Mouse (Mus musculus) stomach, postnatal 0 days (tissue): ENCODE measurements around the gene Cldn18. TPM values are rescaled to one million over a fixed set of nuclear protein-coding genes. Genes with fewer than 3 reads are reported as not detected.

ENCODE experiments used
- ATAC-seq: fragments of 200-750 bp; cut with Nextera tagmentation; 2 replicates; pipeline ENCODE4 v1.8.0; 2017; ENCODE audit not compliant: low FRiP score, low TSS enrichment
- DNase-seq: peaks from one replicate; pipeline ENCODE4 v3.0.0-alpha.2; 2016; ENCODE audit warnings: low spot score
- H3K27ac ChIP-seq: fragments of 300-500 bp; sonication (generic); replicated peaks from 2 replicates; pipeline ENCODE4 v1.5.1; 2014; ENCODE audit warnings: mild to moderate bottlenecking, control low read depth
- H3K27me3 ChIP-seq: fragments of 300-500 bp; sonication (generic); 2 replicates; pipeline ENCODE4 v1.6.1; 2014; ENCODE audit warnings: low read length; ENCODE audit not compliant: control insufficient read depth, insufficient read depth
- H3K36me3 ChIP-seq: fragments of 300-500 bp; sonication (generic); 2 replicates; pipeline ENCODE4 v1.6.1; 2014; ENCODE audit warnings: low read length, mixed read lengths; ENCODE audit not compliant: control insufficient read depth, insufficient read depth
- H3K4me1 ChIP-seq: fragments of 300-500 bp; sonication (generic); replicated peaks from 2 replicates; pipeline ENCODE4 v1.6.1; 2014; ENCODE audit warnings: antibody characterized with exemption; ENCODE audit not compliant: control insufficient read depth, insufficient read depth
- H3K4me2 ChIP-seq: fragments of 300-500 bp; sonication (generic); replicated peaks from 2 replicates; pipeline ENCODE4 v1.6.1; 2014; ENCODE audit warnings: low read depth, mild to moderate bottlenecking, control low read depth, moderate library complexity
- H3K4me3 ChIP-seq: fragments of 300-500 bp; sonication (generic); 2 replicates; pipeline ENCODE4 v1.5.1; 2014; ENCODE audit warnings: low read depth, low read length, control low read depth
- H3K9ac ChIP-seq: fragments of 300-500 bp; sonication (generic); 2 replicates; pipeline ENCODE4 v1.6.1; 2014; ENCODE audit warnings: mild to moderate bottlenecking, low read length, control low read depth, mixed read lengths
- H3K9me3 ChIP-seq: fragments of 300-500 bp; sonication (generic); 2 replicates; pipeline ENCODE4 v1.6.1; 2016; ENCODE audit warnings: low read length; ENCODE audit not compliant: control insufficient read depth
- CTCF ChIP-seq: IDR thresholded peaks from 2 replicates; pipeline ENCODE4 v1.5.1; 2016; ENCODE audit warnings: antibody characterized with exemption, low read depth, mild to moderate bottlenecking, moderate library complexity
- EP300 ChIP-seq: optimal IDR thresholded peaks from 2 replicates; pipeline ENCODE3; 2016; ENCODE audit warnings: antibody characterized with exemption
- WGBS: fragments of 180-500 bp; shearing (Covaris S2); extraction: QIAGEN DNeasy Blood & Tissue Kit; methylation state at CpG from one replicate; pipeline ENCODE4 v1.1.7; 2014; 5-methylcytosine and 5-hydroxymethylcytosine counted together
- polyA plus RNA-seq: library from polyadenylated mRNA; unstranded; fragments of >200 nt; fragmentation: Nextera tagmentation; extraction: Ambion mirVana; gene quantifications from 2 replicates; pipeline ENCODE4 v1.2.1, GENCODE M21; 2015

Gene Cldn18
- polyA plus RNA-seq: 591 and 619 TPM in 2 replicates

- DNase-seq (peak; percentile 88), ATAC-seq (peak; percentile 95)
- Histone ChIP-seq H3K27ac (peak within 1 kb of the TSS; percentile 74), H3K4me2 (peak within 1 kb of the TSS; percentile 37), H3K9me3 (no peaks in the 10 kb centered on the region), H3K9ac (peak within 1 kb of the TSS; percentile 56), H3K36me3 (no peaks in the 10 kb centered on the region), H3K27me3 (no peaks in the 10 kb centered on the region), H3K4me3 (peak within 1 kb of the TSS; percentile 43), H3K4me1 (no peaks in the 10 kb centered on the region)
- no peak for TF ChIP-seq EP300
- peak; percentile 53 for TF ChIP-seq CTCF
- WGBS: 66% methylated on average over 14 of the region's 14 CpGs
These were observed at the start of gene Cldn18 for GRCm38 (mm10) chr9:99717134-99717533. TSS of gene Cldn18 (minus strand) at chr9:99717267.

GRCm38 (mm10) chr9:99763530-99763929 lies 46.5 kb upstream of the Cldn18 start:
- TF ChIP-seq EP300 (no peak), CTCF (peak; percentile 77)
- WGBS: 67% methylated on average over 6 of the region's 6 CpGs
- Histone ChIP-seq H3K4me3 (no peak overlapping the region), H3K4me1 (no peaks in the 10 kb centered on the region), H3K4me2 (no peak overlapping the region), H3K36me3 (no peaks in the 10 kb centered on the region), H3K9ac (no peak overlapping the region), H3K27ac (no peak overlapping the region), H3K27me3 (no peaks in the 10 kb centered on the region), H3K9me3 (no peaks in the 10 kb centered on the region)
- no peak for ATAC-seq
- no peak for DNase-seq

GRCm38 (mm10) chr9:99750272-99750671 lies 33.2 kb upstream of the Cldn18 start:
- peak; percentile 27 for DNase-seq
- WGBS: 73% methylated on average over 4 of the region's 4 CpGs

DNA sequence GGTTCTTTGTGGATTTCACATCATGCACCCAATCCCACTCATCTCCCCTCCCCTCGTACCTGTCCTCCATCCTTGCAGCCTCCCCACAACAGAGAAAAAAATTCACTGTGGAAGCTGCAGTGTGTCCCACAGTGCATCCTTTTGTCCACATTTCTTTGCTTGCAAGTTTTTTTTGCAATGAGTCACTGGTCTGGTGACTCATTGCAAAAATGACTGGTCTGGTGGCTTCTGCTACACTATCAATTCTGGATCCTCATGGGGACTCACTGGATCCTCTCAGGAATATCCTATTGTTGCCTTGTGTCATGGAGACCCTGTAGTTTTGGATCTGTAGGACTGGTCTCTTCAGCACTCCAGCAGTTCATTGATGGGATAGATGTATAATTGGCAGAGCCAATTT lies 31.2 kb upstream of the Cldn18 start:
- TF ChIP-seq EP300 (no peak), CTCF (no peak)
- Histone ChIP-seq H3K4me2 (no peak overlapping the region), H3K27me3 (no peaks in the 10 kb centered on the region), H3K4me1 (no peaks in the 10 kb centered on the region), H3K9ac (no peak overlapping the region), H3K9me3 (no peaks in the 10 kb centered on the region), H3K27ac (no peak overlapping the region), H3K4me3 (no peak overlapping the region), H3K36me3 (no peaks in the 10 kb centered on the region)
- DNase-seq (no peak), ATAC-seq (no peak)
- 68% methylated on average over 1 of the region's 1 CpGs for WGBS

More at GRCm38 (mm10) chr9:99750272-99750671, 33.2 kb upstream of the Cldn18 start:
- H3K4me2 ChIP-seq: no peak overlapping the region
- H3K27ac ChIP-seq: no peak overlapping the region
- no peaks in the 10 kb centered on the region for H3K9me3 ChIP-seq
- no peaks in the 10 kb centered on the region for H3K27me3 ChIP-seq
- H3K36me3 ChIP-seq: no peaks in the 10 kb centered on the region
- TF ChIP-seq EP300 (no peak), CTCF (peak; percentile 69)
- H3K9ac ChIP-seq: no peak overlapping the region
- no peaks in the 10 kb centered on the region for H3K4me1 ChIP-seq
- ATAC-seq: no peak
- no peak overlapping the region for H3K4me3 ChIP-seq

GRCm38 (mm10) chr9:99747731-99748130 lies 30.7 kb upstream of the Cldn18 start:
- no peak overlapping the region for H3K4me2 ChIP-seq
- no peak for TF ChIP-seq EP300
- no peak for TF ChIP-seq CTCF

DNA sequence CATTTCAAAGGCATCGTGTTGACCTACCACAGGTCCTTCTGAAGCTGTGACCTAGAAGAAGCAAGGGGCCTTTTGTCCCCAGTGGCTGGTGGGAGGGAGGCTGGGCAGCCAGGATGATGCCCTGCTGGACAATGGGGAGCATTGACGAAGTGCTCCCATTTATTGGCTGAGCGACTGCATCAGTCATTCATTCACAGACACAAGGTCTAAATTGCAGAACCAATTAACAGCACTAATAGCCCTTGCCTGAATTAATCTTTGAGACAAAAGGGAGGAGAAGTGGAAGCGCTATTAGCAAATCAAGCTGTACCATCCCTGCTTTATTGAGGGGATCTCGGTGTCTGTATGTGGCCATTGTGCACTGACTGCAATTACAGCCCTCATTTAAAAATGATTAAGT lies 27.5 kb upstream of the Cldn18 start:
- Histone ChIP-seq H3K4me3 (no peak overlapping the region), H3K27ac (no peak overlapping the region), H3K4me2 (no peak overlapping the region), H3K9ac (no peak overlapping the region), H3K9me3 (no peaks in the 10 kb centered on the region), H3K27me3 (no peaks in the 10 kb centered on the region), H3K4me1 (no peaks in the 10 kb centered on the region), H3K36me3 (no peaks in the 10 kb centered on the region)
- DNase-seq: no peak
- no peak for TF ChIP-seq CTCF
- TF ChIP-seq EP300: no peak
- no peak for ATAC-seq
- 90% methylated on average over 5 of the region's 5 CpGs for WGBS

More at GRCm38 (mm10) chr9:99747731-99748130, 30.7 kb upstream of the Cldn18 start:
- Histone ChIP-seq H3K9me3 (no peaks in the 10 kb centered on the region), H3K9ac (no peak overlapping the region), H3K27ac (no peak overlapping the region), H3K4me3 (no peak overlapping the region), H3K27me3 (no peaks in the 10 kb centered on the region), H3K36me3 (no peaks in the 10 kb centered on the region), H3K4me1 (no peaks in the 10 kb centered on the region)
- DNase-seq (no peak), ATAC-seq (no peak)
- 63% methylated on average over 4 of the region's 4 CpGs for WGBS
